Mouse (Mus musculus): ENCODE data around the gene Cd151. TPM values are rescaled to one million over a fixed set of nuclear protein-coding genes. Genes with fewer than 3 reads are reported as not detected.

The Cd151 gene
- polyA plus RNA-seq, 1 experiment from 2014 or later = 5.0 TPM

DNA sequence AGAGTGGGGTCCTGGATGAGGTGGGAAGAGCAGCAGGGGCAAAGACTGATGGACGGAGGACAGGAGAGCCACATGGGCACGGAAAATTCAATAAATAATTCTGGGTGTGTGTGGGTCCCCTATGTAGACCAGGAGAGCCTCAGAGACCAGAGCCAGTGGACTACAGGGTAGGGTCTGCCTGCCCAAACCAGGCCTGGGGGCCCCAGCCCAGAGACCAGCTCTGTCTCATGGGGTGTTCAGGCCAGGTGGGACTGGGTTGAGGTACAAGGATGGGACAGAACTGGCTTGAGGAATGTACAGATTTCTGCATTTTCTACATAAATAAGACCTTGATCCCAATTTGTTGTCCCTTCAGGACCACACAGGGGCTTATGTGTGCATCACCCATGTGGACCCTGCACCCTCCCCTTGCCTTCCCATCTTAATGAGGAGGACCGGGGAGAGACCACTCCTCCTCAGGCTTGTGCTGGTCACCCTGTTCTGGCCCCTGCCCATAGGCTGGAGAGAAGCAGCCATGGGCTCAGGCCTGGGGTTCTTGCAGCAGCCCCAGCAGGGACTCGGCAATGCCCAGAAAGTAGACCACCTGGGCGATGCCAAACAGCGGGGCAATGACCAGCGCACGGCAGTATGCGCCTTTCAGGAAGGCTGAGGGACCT, 36.5 kb upstream of the Cd151 start:
- H3K36me3 ChIP-seq (replicated peaks) = peaks cover 31% of the 10 kb centered on the region
- no peak overlapping the region for H3K9ac ChIP-seq
- H3K4me3 ChIP-seq (replicated peaks) = no peak overlapping the region
- peaks cover 64% of the 10 kb centered on the region for H3K4me1 ChIP-seq (replicated peaks)
- WGBS (ENCODE audit: insufficient replicate concordance) = 85% methylated on average over 9 of the region's 9 CpGs
- no peaks in the 10 kb centered on the region for H3K9me3 ChIP-seq (replicated peaks)
- ATAC-seq (ENCODE audit: insufficient read depth) = no peak
- H3K27me3 ChIP-seq = peaks cover 13% of the 10 kb centered on the region
- H3K4me2 ChIP-seq = no peak overlapping the region
- no peak overlapping the region for H3K27ac ChIP-seq (replicated peaks)

DNA sequence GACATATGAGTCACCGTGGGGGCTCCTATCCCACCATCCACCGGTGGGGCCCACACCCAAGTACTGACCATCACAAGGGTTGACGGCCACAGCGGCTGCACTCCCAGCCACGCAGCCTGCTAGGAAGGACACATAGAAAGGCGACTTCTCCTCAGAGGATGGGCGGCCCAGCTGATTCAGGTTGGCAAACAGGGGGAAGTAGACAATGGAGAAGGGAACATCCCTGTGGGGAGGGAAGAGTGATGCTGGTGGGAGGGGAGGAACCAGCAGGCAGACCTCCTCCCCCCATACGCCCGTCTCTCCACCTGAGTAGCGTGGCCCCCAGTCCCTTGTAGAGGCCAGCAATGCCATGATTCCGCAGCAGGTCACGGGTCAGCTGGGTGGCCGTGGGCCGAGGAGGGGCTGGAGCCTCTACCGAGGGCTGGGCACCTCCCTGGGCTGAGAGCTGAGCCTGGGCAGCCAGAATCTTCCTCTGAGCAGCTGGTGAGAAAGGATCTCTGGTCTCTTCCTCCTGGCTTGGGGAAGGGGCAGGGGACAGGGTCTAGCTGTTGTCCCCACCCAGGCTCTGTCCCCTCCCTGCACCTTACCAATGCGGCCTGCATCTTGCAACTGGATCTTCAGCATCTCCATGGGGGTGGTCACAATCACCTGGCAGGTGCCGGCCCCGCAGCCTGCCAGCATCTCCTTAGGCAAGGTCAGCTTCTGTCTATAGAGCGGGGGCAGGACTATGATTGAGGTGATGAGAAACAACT, 35.6 kb upstream of the Cd151 start:
- 83% methylated on average over 19 of the region's 19 CpGs for whole genome bisulfite sequencing (ENCODE audit: insufficient replicate concordance)
- H3K9ac ChIP-seq = no peak overlapping the region

DNA sequence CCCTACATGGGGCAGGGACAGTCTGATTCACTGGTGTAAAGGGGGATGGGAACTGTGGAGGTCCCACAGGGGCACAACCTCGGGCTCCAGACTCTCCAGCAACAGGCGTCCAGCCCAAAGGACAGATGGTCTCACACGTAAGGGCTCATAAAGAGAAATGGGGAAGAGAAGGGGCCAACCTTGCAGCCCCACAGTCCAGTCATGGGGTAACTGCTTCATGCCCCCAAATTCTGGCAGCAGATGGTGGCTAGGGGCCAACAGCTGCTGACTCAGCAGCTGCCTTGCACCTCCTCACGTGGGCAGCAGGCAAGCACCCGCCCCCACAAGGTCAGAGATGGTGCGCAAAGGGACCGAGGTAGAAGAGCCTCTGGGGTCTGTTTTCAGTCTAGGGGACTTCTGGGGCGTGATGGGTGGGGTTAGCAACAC, 35.0 kb upstream of the Cd151 start:
- H3K27me3 ChIP-seq = no peaks in the 10 kb centered on the region
- no peak overlapping the region for H3K4me2 ChIP-seq
- WGBS (ENCODE audit: insufficient replicate concordance) = 70% methylated on average over 8 of the region's 8 CpGs
- H3K36me3 ChIP-seq (replicated peaks) = peaks cover 31% of the 10 kb centered on the region
- no peak for ATAC-seq (ENCODE audit: insufficient read depth)
- no peak overlapping the region for H3K9ac ChIP-seq
- H3K9me3 ChIP-seq (replicated peaks) = no peaks in the 10 kb centered on the region
- no peak overlapping the region for H3K27ac ChIP-seq (replicated peaks)
- H3K4me3 ChIP-seq (replicated peaks) = no peak overlapping the region
- H3K4me1 ChIP-seq (replicated peaks) = peaks cover 69% of the 10 kb centered on the region

More for the DNA sequence above, 35.6 kb upstream of the Cd151 start:
- Histone ChIP-seq H3K36me3 (replicated peaks) (peaks cover 31% of the 10 kb centered on the region), H3K27ac (replicated peaks) (no peak overlapping the region), H3K4me1 (replicated peaks) (peaks cover 69% of the 10 kb centered on the region), H3K9me3 (replicated peaks) (no peaks in the 10 kb centered on the region), H3K4me2 (no peak overlapping the region), H3K27me3 (peaks cover 5% of the 10 kb centered on the region; the same call in 1 of the 2 replicates), H3K4me3 (replicated peaks) (no peak overlapping the region)
- no peak for ATAC-seq (ENCODE audit: insufficient read depth)

DNA sequence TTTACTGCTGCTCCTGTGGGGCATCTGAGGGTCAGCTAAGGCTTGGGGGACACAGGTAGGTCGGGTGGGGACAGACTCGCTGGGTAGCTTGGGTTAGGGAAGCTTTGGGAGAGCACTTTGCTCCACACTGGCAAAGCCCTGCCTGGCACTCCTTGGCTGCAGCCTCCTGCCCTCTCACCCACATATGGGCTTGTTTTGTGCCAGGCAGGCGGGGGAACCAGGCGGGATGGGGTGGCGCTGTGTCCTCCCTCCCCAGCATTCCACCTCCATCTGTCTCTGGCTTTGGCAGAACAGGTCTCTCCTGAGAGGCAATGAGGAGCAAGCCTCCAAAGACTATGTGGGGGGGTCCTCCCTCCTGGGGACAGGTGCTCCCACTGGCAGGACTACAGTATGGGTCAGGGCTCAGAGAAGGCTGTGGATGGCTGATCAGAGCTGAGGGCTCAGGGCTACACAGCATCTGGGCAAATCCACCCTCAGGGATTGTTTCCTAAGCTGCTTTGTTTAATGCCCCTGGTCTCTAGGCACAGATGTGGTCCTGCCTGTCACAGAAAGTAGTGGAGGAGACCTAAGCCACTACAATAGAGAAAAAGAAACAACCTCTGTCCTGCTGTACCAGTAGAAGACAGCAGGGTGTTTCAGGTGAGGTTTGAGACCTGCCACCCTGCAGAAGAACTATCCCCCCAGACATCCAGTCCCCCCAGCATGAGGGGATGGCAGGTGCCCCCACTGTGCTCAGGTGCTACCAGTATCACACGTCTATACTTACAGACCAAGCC, 34.3 kb upstream of the Cd151 start:
- peaks cover 72% of the 10 kb centered on the region for H3K4me1 ChIP-seq (replicated peaks)
- H3K9ac ChIP-seq = no peak overlapping the region
- WGBS (ENCODE audit: insufficient replicate concordance) = 82% methylated on average over 6 of the region's 6 CpGs
- H3K9me3 ChIP-seq (replicated peaks) = no peaks in the 10 kb centered on the region
- H3K4me3 ChIP-seq (replicated peaks) = no peak overlapping the region
- H3K4me2 ChIP-seq = no peak overlapping the region
- H3K27me3 ChIP-seq = no peaks in the 10 kb centered on the region
- H3K36me3 ChIP-seq (replicated peaks) = peaks cover 33% of the 10 kb centered on the region
- ATAC-seq (ENCODE audit: insufficient read depth) = no peak
- H3K27ac ChIP-seq (replicated peaks) = no peak overlapping the region

DNA sequence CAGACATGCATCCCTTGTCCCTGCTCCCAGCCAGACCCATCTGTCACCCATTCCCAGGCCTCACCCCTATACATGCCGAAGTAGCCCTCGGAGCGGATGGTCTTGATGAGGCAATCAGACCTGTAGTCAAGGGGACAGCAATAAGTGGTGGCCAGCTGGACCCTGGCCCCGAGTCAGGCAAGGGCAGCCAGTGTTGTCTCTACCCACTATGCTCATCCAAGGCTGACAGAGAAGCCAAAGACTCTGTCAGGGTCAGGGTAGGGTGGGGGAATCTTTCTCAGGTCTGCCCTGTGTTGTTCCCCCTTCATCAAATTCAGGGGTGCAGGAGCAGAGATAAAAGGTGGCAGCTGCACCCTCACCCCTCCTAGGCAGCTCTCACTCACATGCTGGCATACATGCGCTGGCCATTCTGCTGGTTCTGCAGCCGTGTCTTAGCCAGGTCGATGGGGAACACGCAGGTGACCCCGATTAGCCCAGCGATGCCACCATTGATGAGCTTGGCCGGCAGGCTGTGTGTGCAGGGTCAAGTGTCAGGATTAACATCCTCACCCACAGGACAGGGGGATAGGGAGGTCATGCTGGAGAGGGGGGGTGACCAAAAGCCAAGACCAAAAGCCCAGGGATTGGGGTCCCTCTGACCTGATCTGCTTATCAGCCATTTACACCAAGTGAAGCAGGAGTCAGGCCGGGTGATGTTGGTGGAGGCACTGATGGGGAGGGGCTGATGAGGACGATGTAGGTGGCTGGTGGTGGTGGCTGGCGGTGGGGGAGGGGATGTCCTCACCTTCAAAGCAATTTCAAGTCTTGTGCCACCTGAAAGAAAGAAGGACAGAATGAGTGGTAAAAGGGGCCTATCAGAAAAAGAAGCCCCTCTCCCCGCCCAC, 33.4 kb upstream of the Cd151 start:
- Histone ChIP-seq H3K4me2 (peak overlapping the region; percentile 97), H3K36me3 (replicated peaks) (peaks cover 41% of the 10 kb centered on the region), H3K9me3 (replicated peaks) (no peaks in the 10 kb centered on the region), H3K4me1 (replicated peaks) (peaks cover 78% of the 10 kb centered on the region), H3K27ac (replicated peaks) (no peak overlapping the region), H3K9ac (no peak overlapping the region), H3K4me3 (replicated peaks) (peak overlapping the region; percentile 50), H3K27me3 (no peaks in the 10 kb centered on the region)
- no peak for ATAC-seq (ENCODE audit: insufficient read depth)
- 81% methylated on average over 15 of the region's 15 CpGs for WGBS (ENCODE audit: insufficient replicate concordance)

DNA sequence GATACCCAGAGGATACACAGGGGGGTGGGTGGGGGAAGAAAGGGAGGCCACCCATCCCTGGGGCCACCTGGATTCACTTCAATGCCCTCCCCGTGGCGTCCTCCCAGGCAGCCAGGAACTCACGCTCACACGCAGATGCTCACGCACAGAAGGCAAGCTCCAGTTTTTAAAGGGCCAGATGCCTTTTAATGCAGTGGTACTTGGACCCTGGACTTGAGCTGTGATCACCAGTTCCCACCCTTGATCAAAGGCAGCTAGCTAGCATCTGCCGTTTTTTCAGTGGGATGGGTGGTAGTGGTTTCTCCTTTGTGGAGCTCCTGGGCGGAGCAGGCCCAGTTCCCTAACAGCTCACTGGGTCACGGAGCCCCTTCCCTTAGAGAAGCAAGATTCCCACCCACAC, 32.7 kb upstream of the Cd151 start:
- no peak for ATAC-seq (ENCODE audit: insufficient read depth)
- peak overlapping the region; percentile 97 for H3K4me2 ChIP-seq
- H3K4me1 ChIP-seq (replicated peaks) = peaks cover 72% of the 10 kb centered on the region
- peak overlapping the region; percentile 50 for H3K4me3 ChIP-seq (replicated peaks)
- peak overlapping the region; percentile 63 for H3K27ac ChIP-seq (replicated peaks)
- no peaks in the 10 kb centered on the region for H3K27me3 ChIP-seq
- H3K9ac ChIP-seq = peak overlapping the region; percentile 60; the same call in 1 of the 2 replicates
- no peaks in the 10 kb centered on the region for H3K9me3 ChIP-seq (replicated peaks)
- WGBS (ENCODE audit: insufficient replicate concordance) = 35% methylated on average over 8 of the region's 8 CpGs
- peaks cover 48% of the 10 kb centered on the region for H3K36me3 ChIP-seq (replicated peaks)

DNA sequence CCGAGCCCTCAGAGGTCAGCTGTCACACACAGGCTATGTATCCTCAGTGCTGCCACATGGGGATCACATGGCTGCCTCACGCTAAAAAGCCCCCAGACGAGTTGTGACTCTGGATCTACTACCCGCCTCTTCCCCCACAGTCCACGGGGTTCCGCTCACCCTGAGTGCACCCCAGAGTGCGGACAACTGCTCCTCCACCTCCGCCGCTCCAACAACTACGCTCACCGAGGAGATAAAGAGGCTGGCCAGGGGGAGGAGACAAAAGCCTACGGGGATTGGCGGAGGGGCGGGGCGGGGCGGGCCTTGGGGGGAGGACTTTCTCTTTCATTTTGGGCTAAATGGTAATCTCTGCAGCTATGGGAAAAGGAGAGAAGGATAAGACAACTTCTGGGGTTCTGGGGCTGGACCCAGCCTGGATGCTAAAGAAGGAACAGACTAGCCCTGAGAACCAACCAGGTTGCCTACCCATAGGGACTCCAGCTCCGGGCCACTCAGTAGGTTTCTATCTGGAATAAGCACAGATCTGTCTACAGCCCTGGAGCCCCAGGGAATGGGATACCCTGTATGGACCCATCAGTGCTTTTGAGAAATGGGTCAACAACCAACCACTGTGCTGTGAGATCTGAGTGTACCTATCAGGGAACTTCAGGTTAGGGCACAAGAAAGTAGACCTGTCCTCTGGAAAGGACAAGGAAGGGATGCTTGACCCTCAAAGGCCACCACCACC, 31.9 kb upstream of the Cd151 start:
- H3K4me1 ChIP-seq (replicated peaks) = peaks cover 65% of the 10 kb centered on the region

DNA sequence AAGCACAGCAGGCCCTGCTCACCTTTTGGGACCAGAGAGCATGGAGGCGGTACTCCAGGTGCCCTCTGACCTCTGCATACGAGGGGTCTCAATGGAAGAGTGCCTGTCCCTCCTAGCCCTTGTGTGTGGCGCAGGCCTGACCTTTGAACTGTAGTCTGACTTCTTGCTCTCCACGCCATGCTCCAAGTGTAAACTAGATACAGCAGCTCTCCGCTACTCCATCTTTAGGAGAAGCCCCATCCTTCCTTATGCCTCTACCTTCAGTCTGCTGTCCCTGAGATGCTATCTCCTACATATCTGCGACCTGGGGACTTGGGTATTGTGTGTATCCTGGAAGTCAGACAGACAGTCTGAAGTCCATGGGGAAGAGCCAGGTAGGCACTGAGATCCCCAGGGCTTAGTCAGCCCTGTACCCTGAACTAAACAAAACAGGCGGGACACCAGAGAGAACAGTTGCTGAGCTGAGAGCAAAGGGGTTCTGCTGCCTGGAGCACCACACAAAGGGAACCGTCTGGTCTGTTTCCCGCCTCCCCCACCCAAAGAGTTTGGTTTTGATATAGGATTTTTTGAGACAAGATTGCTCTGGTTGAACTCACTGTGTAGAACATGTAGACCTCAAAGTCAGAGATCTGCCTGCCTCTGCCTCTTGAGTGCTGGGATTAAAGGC, 31.2 kb upstream of the Cd151 start:
- peaks cover 62% of the 10 kb centered on the region for H3K36me3 ChIP-seq (replicated peaks)
- peak overlapping the region; percentile 97 for H3K4me2 ChIP-seq
- H3K9me3 ChIP-seq (replicated peaks) = no peaks in the 10 kb centered on the region
- peak overlapping the region; percentile 63 for H3K27ac ChIP-seq (replicated peaks)
- ATAC-seq (ENCODE audit: insufficient read depth) = no peak
- H3K9ac ChIP-seq = 0 out of 2 replicates have a peak overlapping the region, but pooled peaks have one; percentile 19
- 72% methylated on average over 9 of the region's 9 CpGs for WGBS (ENCODE audit: insufficient replicate concordance)
- H3K4me3 ChIP-seq (replicated peaks) = peak overlapping the region; percentile 50
- H3K27me3 ChIP-seq = no peaks in the 10 kb centered on the region
- peaks cover 72% of the 10 kb centered on the region for H3K4me1 ChIP-seq (replicated peaks)

More for the DNA sequence above, 31.9 kb upstream of the Cd151 start:
- Histone ChIP-seq H3K27ac (replicated peaks) (peak overlapping the region; percentile 63), H3K27me3 (no peaks in the 10 kb centered on the region), H3K9me3 (replicated peaks) (no peaks in the 10 kb centered on the region), H3K9ac (peak overlapping the region; percentile 60), H3K4me3 (replicated peaks) (peak overlapping the region; percentile 50), H3K4me2 (peak overlapping the region; percentile 97), H3K36me3 (replicated peaks) (peaks cover 56% of the 10 kb centered on the region)
- ATAC-seq (ENCODE audit: insufficient read depth) = peak; percentile 47
- 4% methylated on average over 17 of the region's 17 CpGs for WGBS (ENCODE audit: insufficient replicate concordance)

DNA sequence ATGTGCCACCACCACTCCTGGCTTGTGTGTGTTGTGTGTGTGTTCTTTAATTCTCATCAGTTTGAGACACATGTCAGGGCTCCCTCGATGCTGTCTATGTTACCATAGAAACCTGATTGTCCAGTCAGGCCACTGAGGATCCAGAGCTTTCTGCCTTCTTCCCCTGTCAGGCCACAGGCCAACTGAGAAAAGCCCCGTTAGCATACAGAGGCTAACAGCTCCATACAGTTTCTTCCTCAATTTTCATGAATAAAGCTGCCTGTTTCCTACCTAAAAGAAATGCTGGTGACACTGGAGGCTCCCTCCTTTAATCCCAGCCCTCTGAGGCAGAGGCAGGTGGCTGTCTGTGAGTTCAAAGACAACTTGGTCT, 30.7 kb upstream of the Cd151 start:
- Histone ChIP-seq H3K4me3 (replicated peaks) (peak overlapping the region; percentile 68), H3K36me3 (replicated peaks) (peaks cover 62% of the 10 kb centered on the region), H3K27ac (replicated peaks) (peak overlapping the region; percentile 63), H3K27me3 (no peaks in the 10 kb centered on the region), H3K4me1 (replicated peaks) (peaks cover 77% of the 10 kb centered on the region), H3K4me2 (peak overlapping the region; percentile 97), H3K9me3 (replicated peaks) (no peaks in the 10 kb centered on the region), H3K9ac (peak overlapping the region; percentile 69)
- 33% methylated on average over 2 of the region's 2 CpGs for WGBS (ENCODE audit: insufficient replicate concordance)
- no peak for ATAC-seq (ENCODE audit: insufficient read depth)

All from liver, embryonic 15.5 days (tissue).